Mouse (Mus musculus) MEL (cell line): ENCODE results near the gene Adamts7. TPM values are rescaled to one million over a fixed set of nuclear protein-coding genes. Genes with fewer than 3 reads are reported as not detected.

Experiments
- DNase-seq: peaks from one replicate; pipeline ENCODE4 v3.0.0; 2011; ENCODE audit warnings: low read depth, low spot score
- H3K27ac ChIP-seq: 2 replicates; pipeline ENCODE4 v1.5.1; 2012; ENCODE audit warnings: low read depth, mild to moderate bottlenecking, control low read depth, low read length, moderate library complexity; ENCODE audit not compliant: control insufficient read depth
- H3K27me3 ChIP-seq, 2 experiments: fragments of 150-350 bp in 1 of 2; sonication (generic) in 1 of 2; 2 replicates each; pipeline ENCODE4 v1.6.1; 2012; ENCODE audit warnings: low read length in 2 of 2, mild to moderate bottlenecking in 2 of 2, improper control_type of control experiment in 1 of 2, moderate library complexity in 1 of 2; ENCODE audit not compliant: insufficient read depth in 2 of 2, control insufficient read depth in 1 of 2
- H3K36me3 ChIP-seq, 2 experiments: 2 replicates each; pipeline ENCODE4 v1.6.1; 2012 to 2014; ENCODE audit warnings: low read length in 2 of 2, improper control_type of control experiment in 1 of 2, inconsistent platforms in 1 of 2, mild to moderate bottlenecking in 1 of 2; ENCODE audit not compliant: insufficient read depth in 2 of 2, control insufficient read depth in 1 of 2
- H3K4me1 ChIP-seq, 2 experiments: fragments of 150-350 bp in 1 of 2; sonication (generic) in 1 of 2; 2 replicates each; pipeline ENCODE4 v1.6.1; 2012; ENCODE audit warnings: low read length in 2 of 2, improper control_type of control experiment in 1 of 2, mild to moderate bottlenecking in 1 of 2; ENCODE audit not compliant: insufficient read depth in 2 of 2, control insufficient read depth in 1 of 2
- H3K4me3 ChIP-seq, 2 experiments: fragments of 150-350 bp in 1 of 2; sonication (generic) in 1 of 2; 2 replicates each; pipeline ENCODE4 v1.5.1; 2012; ENCODE audit warnings: low read depth in 2 of 2, low read length in 2 of 2, mild to moderate bottlenecking in 2 of 2, moderate library complexity in 2 of 2, control low read depth in 1 of 2, improper control_type of control experiment in 1 of 2; ENCODE audit not compliant: control insufficient read depth in 1 of 2, insufficient read depth in 1 of 2
- H3K79me2 ChIP-seq: 2 replicates; pipeline ENCODE4 v1.6.1; 2012; ENCODE audit warnings: mild to moderate bottlenecking, low read length, moderate library complexity; ENCODE audit not compliant: control insufficient read depth, poor library complexity, insufficient read depth
- H3K9ac ChIP-seq: 2 replicates; pipeline ENCODE4 v1.6.1; 2012; ENCODE audit warnings: low read depth, mild to moderate bottlenecking, control low read depth, low read length, moderate library complexity; ENCODE audit not compliant: control insufficient read depth, poor library complexity, severe bottlenecking
- H3K9me3 ChIP-seq: fragments of 150-350 bp; sonication (generic); replicated peaks from 2 replicates; pipeline ENCODE4 v1.6.1; 2012; ENCODE audit warnings: mild to moderate bottlenecking, low read length, improper control_type of control experiment, moderate library complexity; ENCODE audit not compliant: insufficient read depth
- E2F4 ChIP-seq: IDR thresholded peaks from 2 replicates; pipeline ENCODE4 v1.6.1; 2011; ENCODE audit warnings: low read depth, low read length, improper control_type of control experiment, borderline replicate concordance
- ELF1 ChIP-seq: IDR thresholded peaks from 2 replicates; pipeline ENCODE4 v1.6.1; 2014; ENCODE audit warnings: low read depth, mild to moderate bottlenecking, inconsistent platforms, low read length, improper control_type of control experiment, moderate library complexity
- ETS1 ChIP-seq: IDR thresholded peaks from 2 replicates; pipeline ENCODE4 v1.6.1; 2012; ENCODE audit warnings: low read depth, mild to moderate bottlenecking, inconsistent platforms, low read length, improper control_type of control experiment, moderate library complexity
- GATA1 ChIP-seq: IDR thresholded peaks from 2 replicates; pipeline ENCODE4 v1.6.1; 2011; ENCODE audit warnings: low read depth, low read length, improper control_type of control experiment
- MAFK ChIP-seq: IDR thresholded peaks from 2 replicates; pipeline ENCODE4 v1.6.1; 2011; ENCODE audit warnings: low read depth, mild to moderate bottlenecking, low read length, improper control_type of control experiment, borderline replicate concordance
- MEF2A ChIP-seq: IDR thresholded peaks from 2 replicates; pipeline ENCODE4 v1.6.1; 2014; ENCODE audit warnings: low read depth, mild to moderate bottlenecking, inconsistent platforms, low read length, improper control_type of control experiment; ENCODE audit not compliant: poor library complexity, insufficient replicate concordance, severe bottlenecking; ENCODE audit errors: extremely low read depth
- MXI1 ChIP-seq: IDR thresholded peaks from 2 replicates; pipeline ENCODE4 v1.6.1; 2011; ENCODE audit warnings: mild to moderate bottlenecking, low read depth, low read length, improper control_type of control experiment
- MYC ChIP-seq: IDR thresholded peaks from 2 replicates; pipeline ENCODE4 v1.6.1; 2011; ENCODE audit warnings: low read depth, mild to moderate bottlenecking, low read length, improper control_type of control experiment, moderate library complexity
- POLR2A ChIP-seq, 2 experiments: IDR thresholded peaks; 2 replicates each; pipeline ENCODE4 v1.6.1; 2011 to 2012; ENCODE audit warnings: low read length in 2 of 2, mild to moderate bottlenecking in 2 of 2, control low read depth in 1 of 2, improper control_type of control experiment in 1 of 2, low read depth in 1 of 2, moderate library complexity in 1 of 2; ENCODE audit not compliant: control insufficient read depth in 1 of 2, insufficient read depth in 1 of 2, poor library complexity in 1 of 2
- RAD21 ChIP-seq: IDR thresholded peaks from 2 replicates; pipeline ENCODE4 v1.6.1; 2011; ENCODE audit warnings: mild to moderate bottlenecking, low read depth, low read length, improper control_type of control experiment
- SIN3A ChIP-seq: IDR thresholded peaks from 2 replicates; pipeline ENCODE4 v1.6.1; 2012; ENCODE audit warnings: low read length, improper control_type of control experiment, inconsistent platforms
- SMC3 ChIP-seq: IDR thresholded peaks from 2 replicates; pipeline ENCODE4 v1.6.1; 2011; ENCODE audit warnings: low read depth, low read length, improper control_type of control experiment
- USF2 ChIP-seq, 2 experiments: IDR thresholded peaks; 2 replicates each; pipeline ENCODE4 v1.6.1; 2011 to 2012; ENCODE audit warnings: improper control_type of control experiment in 2 of 2, low read length in 2 of 2, borderline replicate concordance in 1 of 2, inconsistent platforms in 1 of 2, low read depth in 1 of 2, mild to moderate bottlenecking in 1 of 2; ENCODE audit not compliant: insufficient read depth in 1 of 2
- polyA plus RNA-seq, 2 experiments: library from polyadenylated mRNA; stranded (reverse) in 1 of 2; unstranded in 1 of 2; fragments of >175 nt in 1 of 2; fragments of >200 nt in 1 of 2; gene quantifications; 2 replicates each; pipeline versions ENCODE4 v1.2.1 to v1.2.4; 2012; ENCODE audit warnings: low replicate concordance in 2 of 2, low read depth in 1 of 2; ENCODE audit not compliant: insufficient read length in 2 of 2, insufficient read depth in 1 of 2, missing spikeins in 1 of 2
- total RNA-seq: library from RNA; depleted of rRNA; stranded (reverse); fragments of 300-350 nt; gene quantifications from 2 replicates; pipeline ENCODE4 v1.2.3, GENCODE M21; 2012; rRNA removed

The Adamts7 gene
- total RNA-seq (not detected in 2 replicates), polyA plus RNA-seq (under 1 TPM in 1 of 2 experiments, not detected in 1; 0.03 TPM)

GRCm38 (mm10) chr9:90162926-90163748, at the start of gene Adamts7:
Gene Adamts7, plus strand, starts transcription at chr9:90163069.
- Histone ChIP-seq H3K9me3 (no peaks in the 10 kb centered on the region), H3K79me2 (no peaks in the 10 kb centered on the region), H3K27ac (no peak within 1 kb of the TSS), H3K4me1 (no peaks in the 10 kb centered on the region), H3K4me3 (no peak within 1 kb of the TSS), H3K36me3 (no peaks in the 10 kb centered on the region), H3K27me3 (no peaks in the 10 kb centered on the region), H3K9ac (no peak within 1 kb of the TSS)
- no peak for TF ChIP-seq RAD21
- TF ChIP-seq E2F4: no peak
- TF ChIP-seq ETS1: no peak
- no peak for TF ChIP-seq POLR2A (IDR thresholded peaks at IDR 0.05; ENCODE audit: control insufficient read depth in 1 of 2, insufficient read depth in 1 of 2, low read depth in 1 of 2, low read length in 2 of 2, poor library complexity in 1 of 2)
- no peak for TF ChIP-seq USF2 (IDR thresholded peaks at IDR 0.05; ENCODE audit: borderline replicate concordance in 1 of 2, insufficient read depth in 1 of 2, low read depth in 1 of 2, low read length in 2 of 2)
- no peak for TF ChIP-seq MXI1
- no peak for TF ChIP-seq MAFK
- no peak for TF ChIP-seq MYC
- no peak for TF ChIP-seq SMC3
- TF ChIP-seq GATA1: no peak
- TF ChIP-seq ELF1: no peak
- DNase-seq: no peak

- peaks cover 62% of the 10 kb centered on the region for H3K79me2 ChIP-seq
- TF ChIP-seq SIN3A (peak; percentile 49; the same call in 1 of the 2 replicates), MEF2A (no peak)
- TF ChIP-seq, all 39 proteins: peak for 1
- Histone ChIP-seq H3K4me3 (peak overlapping the region; percentile 86 to 94), H3K36me3 (peaks cover 10 to 46% of the 10 kb centered on the region in 2 experiments), H3K4me1 (peaks cover 6 to 16% of the 10 kb centered on the region in 2 experiments; a peak in 3 of 4 replicates), H3K27me3 (no peaks in the 10 kb centered on the region), H3K27ac (peak overlapping the region; percentile 92), H3K9me3 (no peaks in the 10 kb centered on the region), H3K9ac (peak overlapping the region; percentile 97)
- DNase-seq: peak; percentile 60
These were observed 49.7 kb upstream of the Adamts7 start for GRCm38 (mm10) chr9:90113151-90113550.
